Mouse (Mus musculus) yolk sac, embryonic 10.5 days (tissue): ENCODE measurements at regions not wholly inside any gene's neighbourhood (a gene's known extent, or its start where the extent isn't known, plus 50 kb on each side); places are given as distances from the start of the nearest gene placed in this dataset.

ENCODE experiments used
- DNase-seq: peaks from one replicate; pipeline ENCODE4 v3.0.0-alpha.2; 2017; ENCODE audit warnings: low spot score

DNA sequence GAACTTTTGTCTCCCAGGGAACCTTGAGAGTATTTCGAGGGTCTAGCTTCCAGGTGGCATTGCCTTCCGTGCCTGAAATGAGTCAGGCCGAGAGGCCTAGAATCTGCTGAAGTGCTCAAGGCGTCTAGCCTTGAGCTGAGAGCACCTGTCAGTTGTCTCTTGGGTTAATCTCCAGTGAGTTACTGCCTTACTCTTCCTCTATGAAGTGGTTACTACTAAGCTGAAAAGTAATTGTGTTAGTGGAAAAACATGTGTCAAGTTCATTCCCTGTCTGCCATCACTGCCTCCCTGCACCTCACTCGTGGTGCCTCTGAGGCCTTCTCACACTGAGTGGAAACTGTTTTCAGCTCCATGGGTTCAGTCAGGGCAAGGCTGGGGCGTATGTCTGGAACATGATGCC is 69.0 kb upstream of the Egln3 start:
- DNase-seq, result no peak

GRCm38 (mm10) chr12:54272226-54272625 is 68.6 kb upstream of the Egln3 start:
- no peak for DNase-seq

DNA sequence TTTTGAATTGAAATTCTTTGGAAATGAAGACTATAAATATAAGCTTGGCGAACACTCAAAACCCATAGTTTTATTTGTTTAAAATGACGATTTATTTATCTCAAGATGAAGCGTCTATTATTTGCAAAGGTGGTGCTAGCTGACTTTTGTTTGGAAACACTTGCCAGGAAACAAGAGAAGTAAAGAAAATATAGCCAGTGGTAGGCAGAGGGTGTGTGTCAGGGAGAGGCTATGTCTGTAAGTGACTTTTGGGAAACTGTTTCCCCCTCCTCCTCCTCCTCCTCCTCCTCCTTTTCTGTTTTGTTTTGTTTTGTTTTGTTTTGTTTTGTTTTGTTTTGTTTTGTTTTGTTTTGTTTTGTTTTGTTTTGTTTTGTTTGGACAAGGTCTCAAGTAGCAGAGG is 62.2 kb upstream of the Egln3 start:
- DNase-seq, result no peak

GRCm38 (mm10) chr12:54264893-54265835 is 61.5 kb upstream of the Egln3 start:
- no peak for DNase-seq

DNA sequence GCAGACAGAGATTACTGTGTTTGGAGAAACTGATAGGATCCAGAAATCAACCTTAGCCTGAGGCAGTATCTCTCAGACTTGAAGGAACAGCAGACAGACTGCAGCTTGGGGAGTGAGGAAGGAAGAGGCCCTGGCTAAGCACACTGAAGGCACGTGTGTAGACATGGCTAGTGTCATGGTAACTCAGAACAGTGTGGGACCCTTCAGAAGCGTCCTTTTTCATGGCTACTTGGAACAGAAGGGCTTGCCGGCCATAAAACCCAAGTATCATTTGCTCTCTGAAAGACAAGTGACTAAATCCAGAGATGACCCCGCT is 60.7 kb upstream of the Egln3 start:
- DNase-seq, result no peak

GRCm38 (mm10) chr12:54263733-54264417 is 60.2 kb upstream of the Egln3 start:
- DNase-seq, result peak; percentile 30

DNA sequence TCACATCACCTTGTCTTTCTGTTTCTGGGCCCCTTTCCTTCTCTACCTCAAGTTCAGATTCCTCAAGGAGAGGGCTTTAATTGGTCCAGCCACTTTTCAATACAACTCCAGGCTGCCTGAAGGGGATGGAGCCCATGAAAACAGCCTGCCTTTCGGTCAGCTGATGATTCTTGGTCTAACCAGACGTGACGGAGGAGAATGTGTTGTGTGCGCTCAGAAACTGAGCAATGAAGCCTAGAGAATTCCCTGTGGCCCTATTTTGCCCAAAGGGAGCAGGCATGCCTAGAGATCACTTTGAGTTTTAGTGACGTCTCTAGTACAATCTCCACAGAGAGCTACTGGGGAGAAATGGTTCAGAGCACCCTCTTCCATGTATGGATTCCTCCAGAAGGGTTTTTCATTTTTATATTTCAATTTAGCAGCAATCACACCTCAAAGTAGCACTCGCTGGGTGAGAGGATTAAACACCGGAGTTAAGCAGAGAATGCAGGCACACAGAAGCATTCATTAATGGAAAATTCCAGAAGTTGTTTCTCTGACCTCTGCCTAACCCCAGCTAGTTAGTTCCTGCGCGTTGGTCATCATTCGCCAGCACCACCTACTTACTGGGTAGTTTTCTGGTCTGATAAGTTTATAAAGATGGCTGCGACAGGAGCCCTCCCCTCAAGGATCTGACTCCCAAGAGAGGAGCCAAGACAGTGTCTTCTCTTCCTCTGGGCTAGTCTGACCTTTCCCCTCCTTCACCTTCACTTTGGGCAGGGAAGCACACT is 58.8 kb upstream of the Egln3 start:
- no peak for DNase-seq

GRCm38 (mm10) chr12:54261426-54261825 is 57.8 kb upstream of the Egln3 start:
- DNase-seq, result no peak

DNA sequence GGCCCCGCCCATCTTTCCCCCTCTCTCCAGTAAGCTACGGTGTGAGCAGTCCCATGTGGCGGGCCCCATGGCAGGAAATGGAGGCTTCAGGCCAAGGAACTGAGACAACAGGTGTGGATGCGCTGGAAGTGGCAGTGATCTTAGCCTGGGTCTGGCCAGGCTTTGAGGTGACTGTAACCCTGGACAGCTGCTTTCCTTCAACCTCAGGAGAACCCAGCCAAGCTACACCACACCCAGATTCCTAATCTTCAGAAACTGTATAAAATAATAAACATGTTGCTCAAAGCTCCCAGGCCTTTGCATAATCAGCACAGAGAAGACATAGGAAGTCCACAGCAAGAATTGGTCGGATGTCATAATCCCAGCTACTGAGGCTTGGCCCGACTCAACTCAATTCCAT is 56.8 kb upstream of the Egln3 start:
- no peak for DNase-seq

DNA sequence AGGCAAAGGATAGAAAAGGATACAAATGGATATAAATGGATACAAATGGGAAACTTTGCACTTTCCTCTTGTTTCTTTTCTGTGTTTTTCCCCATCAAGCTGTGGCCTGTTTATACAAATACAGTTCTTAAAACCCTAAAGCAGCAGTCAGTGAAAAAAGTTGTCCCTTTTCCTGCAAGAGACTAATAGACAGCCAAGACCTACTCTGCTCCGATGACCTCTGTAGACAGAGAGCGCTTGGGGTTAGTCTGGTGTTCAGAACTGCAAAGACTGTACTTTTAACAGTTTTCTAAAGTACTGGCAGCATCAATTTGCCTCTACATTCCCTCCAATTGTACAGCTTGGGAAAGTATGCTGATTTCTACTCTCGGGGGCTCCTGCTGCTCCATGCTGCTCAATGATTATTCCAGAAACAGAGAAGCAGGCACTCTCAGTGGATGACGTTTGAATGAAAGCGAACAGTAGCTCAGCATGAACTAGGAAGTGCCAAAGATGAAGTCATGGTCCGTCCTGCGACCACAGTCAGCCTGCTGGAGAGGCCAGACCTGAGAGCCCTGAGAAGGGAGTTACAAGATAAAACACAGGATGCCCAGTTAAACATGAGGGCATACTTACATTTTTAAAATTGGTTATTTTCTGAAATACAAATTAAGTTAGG is 54.2 kb upstream of the Egln3 start:
- no peak for DNase-seq

DNA sequence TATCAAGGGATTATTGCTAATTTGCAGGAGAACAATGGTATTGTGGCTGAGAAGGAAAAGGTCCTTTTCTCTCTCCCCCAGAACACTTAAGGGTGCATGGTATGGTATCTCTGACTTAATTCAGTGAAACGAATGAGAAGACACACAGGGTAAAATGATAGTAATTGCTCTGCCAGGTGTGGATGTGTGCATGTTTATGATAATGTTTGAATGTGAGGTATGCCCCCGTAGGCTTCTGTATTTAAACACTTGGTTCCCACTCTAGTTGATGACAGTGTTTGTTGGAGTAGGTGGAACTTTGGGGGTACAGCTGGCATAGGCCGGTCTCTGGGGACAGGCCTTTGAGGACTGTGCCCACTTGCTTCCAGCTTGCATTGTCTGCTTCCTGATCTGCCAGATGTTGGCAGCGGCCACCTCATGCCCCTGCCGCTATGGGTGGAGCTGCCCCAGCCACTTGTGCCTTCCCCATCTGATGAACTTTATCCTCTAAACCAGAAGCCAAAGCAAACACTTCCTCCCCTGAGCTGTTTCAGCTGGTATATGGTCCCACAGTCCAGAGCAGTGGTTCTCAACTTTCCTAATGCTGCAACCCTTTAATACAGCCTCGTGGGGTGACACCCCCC is 53.0 kb upstream of the Egln3 start:
- no peak for DNase-seq
